Mouse (Mus musculus) spleen, postnatal 36 days (tissue): Measurements from ENCODE around the gene Dlg2.

Source experiments
- DNase-seq, 2 experiments: peaks; one replicate each; pipeline ENCODE4 v3.0.0; 2022; ENCODE audit warnings: low spot score in 2 of 2, mixed read lengths in 1 of 2

Gene Dlg2

DNA sequence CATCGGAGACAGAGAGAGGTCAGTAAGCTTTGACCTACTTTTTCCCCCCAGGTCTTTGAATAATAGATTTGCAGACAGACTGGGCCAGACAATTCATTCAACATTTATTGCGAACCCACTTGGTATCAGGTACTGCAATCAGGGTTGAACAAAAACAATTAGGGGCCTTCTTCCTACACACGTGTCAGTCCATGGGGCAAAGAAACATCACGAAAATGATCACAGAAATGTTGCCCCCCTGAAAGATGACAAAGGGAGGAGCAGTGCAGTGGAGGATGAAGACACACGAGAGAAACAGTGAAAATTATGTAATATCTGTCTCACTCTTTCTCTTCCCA lies 966.9 kb downstream of the Dlg2 start:
- no peak for DNase-seq

DNA sequence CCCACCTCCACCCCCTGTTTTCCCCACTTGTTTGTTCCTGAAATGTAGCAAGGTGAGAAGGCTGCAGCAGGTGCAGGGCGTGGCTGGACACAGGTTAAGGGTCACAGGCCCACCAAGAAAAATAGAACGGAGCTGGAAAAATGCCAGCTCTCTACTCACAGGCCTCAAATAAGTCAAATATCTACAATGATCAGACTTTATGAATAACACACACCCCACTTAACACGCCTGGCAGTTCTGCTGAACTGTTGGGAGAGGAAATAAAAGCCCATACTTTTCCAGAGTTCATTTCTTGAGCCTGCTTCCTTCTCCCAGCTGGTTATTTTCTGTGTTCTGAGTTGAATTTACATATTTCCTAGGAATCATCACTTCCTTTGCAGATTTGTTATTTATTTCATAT lies 967.4 kb downstream of the Dlg2 start:
- DNase-seq: no peak

DNA sequence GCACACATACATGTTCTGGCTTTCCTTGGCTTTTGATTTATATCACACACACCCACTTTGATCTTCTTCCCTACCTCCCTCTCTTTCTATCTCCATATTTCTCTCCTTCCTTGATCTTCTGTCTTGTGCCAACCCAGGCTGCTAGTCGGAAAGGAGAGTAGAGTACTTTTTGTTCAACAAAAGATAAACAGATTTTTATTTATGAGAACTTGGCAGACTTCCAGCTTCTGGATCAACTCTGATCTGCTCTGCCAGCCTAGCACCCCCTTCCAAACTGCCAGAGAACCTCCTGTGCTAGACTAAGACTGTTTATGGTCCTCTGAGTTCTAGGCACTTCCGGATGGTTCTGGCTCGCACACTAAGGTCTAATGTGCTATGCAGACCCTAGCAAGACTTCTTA lies 968.3 kb downstream of the Dlg2 start:
- DNase-seq: no peak

DNA sequence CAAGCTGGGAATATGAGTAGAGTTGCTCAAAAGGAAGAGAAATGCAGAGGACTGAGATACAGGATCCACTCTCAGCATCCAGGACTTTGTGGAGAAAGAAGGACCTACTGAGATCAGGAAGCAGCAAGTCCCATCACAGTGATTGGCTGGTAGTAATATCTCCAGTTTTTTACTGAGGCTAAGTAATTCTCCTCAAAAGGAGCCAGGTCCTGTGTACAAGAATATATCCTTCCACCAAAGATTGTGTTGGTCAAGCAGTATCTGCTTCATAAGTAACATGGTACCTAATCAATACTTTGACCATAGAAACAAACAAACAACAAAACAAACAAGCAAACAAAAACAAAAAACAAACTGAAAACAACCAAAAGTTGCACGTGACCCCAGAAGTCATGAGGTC lies 980.3 kb downstream of the Dlg2 start:
- DNase-seq: no peak

DNA sequence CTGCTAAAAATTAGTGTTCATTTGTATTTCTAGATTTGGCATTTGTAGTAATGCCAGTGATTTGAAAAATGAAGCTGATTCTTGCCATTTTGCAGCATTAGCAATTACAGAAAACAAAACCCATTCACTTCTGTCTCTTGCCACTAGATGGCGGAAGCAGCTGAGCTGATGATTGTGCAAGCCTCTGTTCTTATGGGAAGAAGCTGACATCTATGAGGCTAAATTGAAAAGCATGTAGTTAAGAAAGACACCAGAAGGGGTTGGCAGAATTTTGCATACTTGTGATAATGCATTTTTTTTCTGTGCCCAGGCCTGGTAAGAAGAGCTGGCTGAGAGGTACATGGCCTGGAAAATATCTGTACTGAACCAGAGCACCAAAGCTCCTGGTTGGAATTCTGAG lies 980.7 kb downstream of the Dlg2 start:
- peak in 1 of 2 experiments; percentile 1 for DNase-seq

DNA sequence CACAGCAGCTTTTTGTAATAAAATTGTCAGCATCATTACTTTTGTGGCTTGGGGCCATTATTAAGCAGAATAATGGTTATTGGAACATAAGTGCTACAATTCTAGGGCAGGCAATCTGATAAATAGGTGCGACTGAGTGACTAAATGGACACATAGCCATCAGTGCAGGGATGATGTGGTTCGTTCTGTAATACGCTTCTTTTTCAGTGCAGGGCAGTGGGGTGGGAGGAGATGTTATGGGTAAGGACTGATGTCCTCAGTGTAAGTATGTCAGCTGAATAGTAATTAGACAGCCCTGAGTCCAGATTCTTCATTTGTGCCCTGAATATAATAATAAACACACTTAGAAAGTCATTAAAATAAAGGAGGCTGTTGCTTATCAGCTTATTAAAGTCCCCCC lies 984.9 kb downstream of the Dlg2 start:
- DNase-seq: no peak

DNA sequence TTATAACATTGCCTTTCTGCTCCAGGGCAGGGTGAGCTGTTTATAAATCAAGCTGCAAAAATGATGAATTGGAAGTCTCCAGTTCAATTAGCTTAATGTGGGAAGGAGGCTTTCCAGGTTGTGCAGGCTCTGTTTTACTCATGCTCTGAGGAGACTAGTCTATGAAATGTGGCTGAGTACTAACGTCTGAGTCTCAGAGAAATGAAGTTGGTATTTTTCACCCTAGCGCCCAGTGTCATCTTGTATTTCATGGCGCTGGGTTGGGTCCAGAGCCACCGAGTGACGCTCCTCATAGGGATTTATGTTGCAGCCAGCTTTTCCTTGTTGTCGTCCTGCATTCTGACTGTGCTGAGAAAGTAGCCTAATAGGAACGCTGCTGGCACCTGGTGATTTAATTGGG lies 986.8 kb downstream of the Dlg2 start:
- DNase-seq: no peak

DNA sequence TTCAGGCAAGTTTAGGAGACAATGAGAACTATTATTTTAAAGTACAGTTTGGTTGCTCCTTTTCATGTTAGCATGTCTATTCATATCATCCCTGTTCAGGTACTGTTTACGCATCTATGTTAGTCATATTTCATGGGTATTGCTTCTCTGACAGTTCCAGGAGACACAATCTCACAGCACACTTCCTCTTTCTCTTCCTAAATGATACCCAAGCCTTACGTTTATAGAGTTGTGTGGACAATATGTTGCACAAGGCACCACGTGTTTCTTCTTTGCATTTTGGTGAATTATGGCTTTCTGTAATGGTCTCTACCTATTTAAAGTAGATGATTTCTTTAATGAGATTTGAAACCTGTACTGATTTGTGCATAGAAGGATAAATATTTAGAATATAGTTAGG lies 990.6 kb downstream of the Dlg2 start:
- no peak for DNase-seq

DNA sequence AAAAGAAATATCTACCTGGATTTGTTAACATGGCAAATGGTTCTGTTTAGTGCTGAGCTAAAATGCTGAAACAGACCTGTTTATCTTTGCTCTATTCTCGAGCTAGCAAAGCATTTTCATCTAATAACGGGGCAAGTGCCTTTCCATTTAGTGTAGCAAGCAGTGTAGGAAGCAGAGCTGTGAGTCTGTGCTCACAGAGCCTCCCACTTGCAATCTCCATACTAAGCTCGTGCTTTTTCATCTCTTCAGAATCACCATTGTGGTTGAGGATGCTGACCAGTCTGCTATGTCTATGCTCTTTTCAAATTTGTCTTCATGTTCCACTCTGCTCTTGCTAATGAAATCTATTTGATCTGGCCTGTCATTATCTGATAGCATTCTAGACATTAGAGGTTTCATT lies 1002.7 kb downstream of the Dlg2 start:
- no peak for DNase-seq

DNA sequence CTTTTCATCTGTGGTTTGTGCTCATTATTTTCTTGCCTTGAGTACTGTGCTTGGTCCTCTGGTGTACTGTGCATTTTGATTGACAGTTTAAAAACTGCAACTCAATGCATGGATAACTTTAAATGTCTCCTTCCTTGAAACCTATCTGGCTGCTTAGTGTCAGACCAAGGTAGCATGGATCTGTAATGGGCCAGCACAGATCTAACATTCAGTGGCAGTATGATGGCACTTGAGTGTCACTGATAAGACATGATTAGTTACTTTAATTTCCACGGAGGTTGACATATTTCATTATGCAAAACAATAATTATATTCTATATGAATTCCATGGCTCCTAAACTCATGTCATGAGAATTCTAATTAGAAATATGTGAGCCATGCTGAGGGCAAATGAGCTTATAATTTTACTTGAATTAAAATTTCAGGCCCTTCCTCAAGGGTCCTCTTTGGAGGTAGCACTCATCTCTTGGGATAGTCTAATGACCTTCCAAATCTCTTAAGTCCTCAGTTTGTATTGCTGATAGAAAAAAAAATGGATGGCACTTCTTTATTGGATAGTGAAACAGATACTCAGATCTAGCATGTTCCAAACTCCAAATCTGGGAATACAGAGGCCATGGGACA lies 1005.2 kb downstream of the Dlg2 start:
- DNase-seq: no peak

DNA sequence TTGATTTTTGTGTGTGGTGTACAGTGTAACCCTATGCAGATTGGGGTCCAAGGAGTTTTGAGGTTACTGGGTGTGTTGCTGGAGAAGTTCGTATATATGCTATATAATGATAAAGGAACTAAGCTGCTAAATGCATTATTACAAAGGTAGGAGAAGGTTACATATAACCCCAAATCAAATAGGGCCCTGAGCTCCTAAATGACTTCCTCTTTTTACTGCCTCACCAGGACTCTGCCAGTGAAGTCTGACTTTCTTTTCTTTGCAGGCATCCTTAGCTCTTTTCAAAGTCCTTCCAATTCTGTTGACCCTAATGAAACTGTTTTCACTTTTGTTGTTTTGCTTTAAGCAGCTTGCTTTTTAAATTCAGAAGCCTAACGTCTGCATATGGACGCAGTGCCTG lies 1016.8 kb downstream of the Dlg2 start:
- DNase-seq: no peak

DNA sequence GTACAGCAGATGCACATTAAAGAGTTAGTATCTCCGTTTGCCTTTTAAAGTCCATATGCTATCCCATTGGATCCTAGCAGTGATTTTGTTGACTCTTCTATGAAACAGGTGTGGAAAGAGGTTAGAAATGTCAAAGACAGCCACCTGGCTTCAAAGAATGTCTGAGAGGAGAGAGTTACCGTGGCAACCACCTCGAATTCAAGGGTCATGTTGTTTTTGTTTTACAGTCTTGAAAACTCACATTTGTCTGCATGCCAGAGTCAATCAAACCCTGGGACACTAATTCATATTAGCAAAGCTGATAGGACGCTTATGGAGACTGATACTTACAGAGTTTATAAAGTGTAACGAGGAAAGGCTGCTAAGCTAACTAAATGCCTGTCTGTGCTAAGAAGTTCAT lies 1019.1 kb downstream of the Dlg2 start:
- DNase-seq: no peak

DNA sequence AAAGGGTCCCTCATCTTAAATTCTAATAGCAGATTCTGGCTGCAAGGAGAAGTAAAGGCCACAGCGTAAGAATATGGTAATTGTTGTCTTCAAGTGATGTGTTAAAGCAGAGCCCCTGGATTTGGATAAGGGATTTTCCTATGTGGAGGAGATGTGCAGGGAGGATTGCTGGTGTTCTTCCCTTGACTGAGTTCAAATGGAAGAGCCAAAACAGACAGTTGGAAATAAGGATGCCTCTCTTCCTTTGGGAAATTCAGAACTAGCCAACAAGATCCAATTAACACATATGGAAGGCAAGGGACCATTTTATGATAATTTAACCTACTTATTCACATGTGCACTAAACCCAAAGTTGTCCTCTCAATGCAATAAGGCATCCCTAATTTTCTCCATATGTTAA lies 1034.6 kb downstream of the Dlg2 start:
- no peak for DNase-seq

DNA sequence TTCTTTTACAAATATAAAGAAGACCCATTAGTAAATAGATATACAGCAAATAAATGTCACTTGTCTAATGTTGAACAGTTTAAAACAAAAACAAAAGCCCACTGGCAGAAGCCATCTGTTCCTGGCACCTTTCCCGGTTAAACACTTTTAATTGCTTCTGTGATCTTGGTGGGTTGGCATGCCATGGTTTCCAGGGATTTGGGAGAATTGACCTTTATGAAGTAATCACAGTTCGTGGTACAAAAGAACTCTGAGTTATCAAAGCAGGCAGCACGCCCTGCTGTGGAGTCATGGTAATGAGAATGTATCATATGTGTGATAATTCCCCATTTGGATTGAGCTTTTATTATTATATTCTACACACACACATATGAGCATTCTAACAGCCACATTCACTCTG lies 1038.0 kb downstream of the Dlg2 start:
- no peak for DNase-seq

DNA sequence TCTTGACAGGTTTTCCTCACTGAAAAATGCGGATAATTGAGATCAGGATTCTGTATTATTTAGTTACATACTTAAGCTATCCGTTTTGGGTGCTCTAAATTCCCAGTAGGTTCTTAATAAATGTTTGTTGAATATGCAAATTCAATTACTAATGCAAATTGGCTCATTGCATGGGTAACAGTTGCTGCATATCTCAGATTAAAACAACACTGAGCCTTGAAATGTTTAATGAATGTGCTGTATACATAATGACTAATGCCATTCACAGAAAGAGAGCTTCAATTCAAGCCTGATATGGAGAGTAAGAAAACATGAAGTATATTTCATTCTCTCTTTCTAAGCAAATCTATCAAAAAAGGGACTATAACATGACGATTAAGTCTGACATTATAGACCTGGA lies 1039.8 kb downstream of the Dlg2 start:
- DNase-seq: no peak

DNA sequence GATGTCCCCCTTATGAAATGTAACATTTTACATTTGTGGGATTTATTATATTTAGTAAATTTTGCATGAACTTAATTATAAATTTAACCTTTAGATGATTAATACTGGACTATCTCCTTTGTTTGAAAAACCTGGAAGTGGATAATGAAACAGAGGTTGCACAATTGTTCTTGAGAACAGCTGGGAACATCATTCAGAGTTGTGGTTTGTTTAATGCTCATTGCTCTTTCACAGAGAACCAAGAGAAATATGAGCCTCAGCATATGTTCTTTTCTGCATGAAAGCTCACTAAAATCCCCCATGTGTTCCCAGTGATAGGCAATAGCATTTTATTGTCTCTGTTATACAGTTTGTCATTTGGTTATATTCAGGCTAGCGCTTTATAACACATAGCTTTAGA lies 1049.4 kb downstream of the Dlg2 start:
- no peak for DNase-seq

DNA sequence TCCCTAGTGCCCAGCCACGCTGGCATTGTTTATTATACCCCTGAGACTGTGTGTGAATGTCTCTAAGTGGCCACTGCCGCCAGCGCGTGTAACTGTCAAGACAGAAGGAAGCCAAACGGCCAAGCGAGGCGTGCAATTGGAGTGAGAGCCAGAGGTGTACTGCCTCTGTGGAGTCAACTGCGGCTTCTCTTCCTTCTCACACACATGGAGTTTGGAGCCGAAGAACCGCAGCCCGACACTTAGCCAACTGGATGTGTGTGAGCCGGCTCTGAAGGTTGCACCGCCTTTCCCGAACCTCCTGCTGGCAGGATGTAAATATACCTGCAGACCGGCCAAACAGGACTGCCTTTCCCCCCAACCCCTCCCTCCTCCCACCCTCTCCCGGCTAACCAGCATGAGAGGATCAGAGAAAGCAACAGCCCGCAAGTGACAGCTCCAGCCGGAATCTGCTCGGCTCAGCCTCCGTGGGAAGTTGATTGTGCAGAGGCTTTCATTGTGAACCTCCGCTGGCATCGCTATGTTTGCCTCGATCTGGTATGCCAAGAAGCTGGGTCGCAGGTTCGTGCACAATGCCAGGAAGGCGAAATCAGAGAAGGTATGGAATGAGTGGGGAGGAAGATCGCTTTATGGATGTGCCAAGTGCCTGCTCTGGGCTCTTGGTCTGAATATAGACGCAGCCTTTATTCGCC lies 1066.3 kb downstream of the Dlg2 start:
- DNase-seq: no peak

DNA sequence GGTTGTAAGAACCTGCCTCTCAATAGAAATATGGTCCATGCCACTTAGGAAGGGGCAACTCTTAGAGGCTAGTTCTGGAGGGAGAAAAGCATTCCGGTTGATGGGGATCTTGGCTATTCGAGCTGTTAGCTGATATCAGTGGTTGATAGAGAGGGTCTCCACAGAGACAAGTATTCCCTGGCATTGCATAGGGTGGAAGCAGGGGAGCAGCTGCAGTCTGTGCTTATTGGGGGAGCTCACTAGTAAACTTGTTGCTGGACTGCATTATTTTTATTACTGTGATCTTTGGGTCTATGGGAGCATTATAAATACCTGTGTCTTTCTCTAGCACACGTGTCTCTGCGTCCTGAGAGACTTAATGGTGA lies 1066.8 kb downstream of the Dlg2 start:
- no peak for DNase-seq

DNA sequence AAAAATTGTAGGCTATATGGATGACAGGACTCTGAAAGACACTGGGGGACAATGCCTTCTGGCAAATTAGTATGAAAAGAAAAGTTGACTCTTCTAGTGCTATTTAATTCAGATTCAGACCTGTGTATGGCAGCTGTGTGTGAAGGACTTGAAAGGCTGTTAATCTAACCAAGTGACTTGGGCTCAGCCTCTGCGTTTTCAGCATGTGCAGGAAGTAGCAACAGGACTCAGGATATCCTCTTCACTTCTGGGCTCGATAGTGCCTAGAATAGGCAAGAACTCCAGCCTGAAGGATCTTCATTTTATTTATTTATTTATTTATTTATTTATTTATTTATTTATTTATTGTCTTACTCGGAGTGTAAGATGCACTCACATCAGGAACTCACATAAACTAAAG lies 1068.1 kb downstream of the Dlg2 start:
- no peak for DNase-seq

DNA sequence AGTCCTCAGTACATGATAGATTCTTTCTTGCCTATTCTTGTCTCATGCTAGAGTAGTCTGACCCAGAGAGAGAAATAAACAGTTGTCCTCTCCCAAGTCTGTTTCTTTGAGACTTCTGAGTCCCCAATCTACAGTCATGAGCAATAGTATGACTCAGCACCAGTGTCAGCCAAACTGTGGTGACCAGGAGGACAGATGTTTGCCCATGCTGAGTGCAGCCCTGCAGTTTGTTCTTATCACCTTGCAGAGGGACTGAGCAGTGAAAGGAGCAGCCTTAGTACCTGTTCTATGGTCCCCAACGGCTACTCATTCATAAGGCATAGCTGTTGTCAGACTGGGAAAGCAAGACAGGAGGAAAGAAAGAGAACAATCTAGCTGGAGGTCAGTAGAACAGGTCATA lies 1072.3 kb downstream of the Dlg2 start:
- no peak for DNase-seq

DNA sequence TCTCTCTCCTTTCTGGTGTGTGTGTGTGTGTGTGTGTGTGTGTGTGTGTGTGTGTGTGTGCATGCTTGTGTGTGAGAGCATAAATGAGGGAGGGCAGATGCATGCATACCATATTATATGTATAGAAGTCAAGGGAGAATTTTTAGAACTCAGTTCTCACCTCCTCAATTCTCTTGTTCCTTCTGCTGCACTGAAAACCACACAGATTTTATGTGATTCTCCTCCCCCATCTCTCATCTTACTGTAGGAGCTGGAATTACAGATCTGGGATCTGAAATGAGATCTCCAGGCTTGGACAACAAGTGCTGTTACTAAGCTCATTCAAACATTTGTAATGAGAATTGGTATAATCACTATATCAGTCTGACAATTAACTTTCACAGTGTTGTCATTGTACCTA lies 1081.1 kb downstream of the Dlg2 start:
- no peak for DNase-seq

DNA sequence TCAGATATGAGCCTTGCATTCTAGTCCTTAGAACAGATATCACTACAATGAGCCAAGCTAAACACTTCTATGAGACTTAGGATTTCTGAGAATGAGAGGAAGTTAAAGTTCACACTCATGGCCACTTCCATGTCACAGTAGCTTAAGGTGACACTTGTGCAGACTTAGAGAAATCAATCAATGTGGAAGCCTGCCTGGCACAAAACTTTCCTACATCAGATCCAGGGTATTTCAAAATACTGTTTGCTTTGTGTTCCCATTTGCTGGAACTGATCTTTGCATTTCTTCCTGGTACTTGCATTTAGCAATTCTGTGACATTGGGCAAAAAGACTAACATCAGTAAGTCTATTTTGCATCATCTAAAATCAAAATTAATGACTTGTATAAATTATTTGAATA lies 1091.0 kb downstream of the Dlg2 start:
- no peak for DNase-seq

DNA sequence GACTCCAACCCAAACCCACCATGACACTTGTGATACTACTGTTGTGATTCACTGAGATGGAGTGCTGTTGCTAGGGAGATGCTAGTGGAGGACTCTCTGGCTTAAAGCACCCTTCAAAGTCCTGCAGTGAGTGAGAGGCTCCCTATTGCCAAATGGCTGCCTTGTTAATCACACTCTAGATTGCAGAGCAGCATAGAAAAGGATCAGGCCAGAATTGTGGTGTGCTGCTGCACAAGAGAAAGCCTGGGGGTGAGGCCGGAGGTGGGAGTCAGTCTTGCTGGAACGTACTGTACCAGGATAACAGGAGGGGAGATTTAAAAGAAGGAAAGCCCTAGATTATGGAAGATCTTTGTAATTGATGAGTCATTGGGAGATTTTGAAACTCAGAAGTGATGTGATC lies 1094.5 kb downstream of the Dlg2 start:
- no peak for DNase-seq

DNA sequence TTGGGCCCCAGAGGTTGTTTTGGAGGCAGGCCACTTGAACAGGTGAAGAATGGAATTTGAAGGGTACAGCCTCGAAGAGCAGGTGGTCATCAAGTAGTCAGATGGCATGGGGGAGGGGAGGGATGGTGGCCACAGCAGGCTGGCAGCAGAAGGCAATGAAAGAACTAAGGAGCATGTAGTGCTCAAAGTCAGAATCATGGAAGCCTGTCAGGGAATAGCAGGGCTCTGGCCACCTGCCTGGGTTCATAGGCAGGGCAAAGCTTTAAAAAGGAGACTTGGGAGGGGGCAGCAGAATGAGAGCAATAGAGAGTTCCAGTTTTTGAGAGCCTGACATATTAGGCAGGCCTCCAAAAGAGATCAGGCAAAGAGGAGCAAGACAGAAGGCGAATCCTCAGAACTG lies 1096.2 kb downstream of the Dlg2 start:
- DNase-seq: no peak
